Mouse (Mus musculus) gastrocnemius, postnatal 10 days (tissue): ENCODE measurements around the gene Bex2. TPM values are rescaled to one million over a fixed set of nuclear protein-coding genes. Genes with fewer than 3 reads are reported as not detected.
"Not testable (repeated sequence)": the region's sequence is repeated elsewhere in the genome, so short reads cannot be mapped to it uniquely, and the experiment has no call there.

Experiments
- DNase-seq: peaks from one replicate; pipeline ENCODE4 v3.0.0; 2021; ENCODE audit warnings: mixed read lengths
- long read RNA-seq, 2 experiments: library from polyadenylated mRNA; stranded (forward); transcript quantifications; one replicate each; pipeline ENCODE4 v2.0.0; 2021
- total RNA-seq, 2 experiments: library from RNA; stranded (reverse); gene quantifications; 2 replicates each; pipeline ENCODE4 v1.2.3; 2021

Gene Bex2
- 1 to 10 TPM in 1 of 2 experiments, under 1 TPM in 1; 0.73 to 1.3 TPM for total RNA-seq
- long read RNA-seq, experiment 1, result 0 reads
- long read RNA-seq, experiment 2, partial matches to known transcripts, result 0 of 1 reads
- long read RNA-seq, experiment 2, other reads (novel, unspliced or antisense), result 0 of 1 reads

DNA sequence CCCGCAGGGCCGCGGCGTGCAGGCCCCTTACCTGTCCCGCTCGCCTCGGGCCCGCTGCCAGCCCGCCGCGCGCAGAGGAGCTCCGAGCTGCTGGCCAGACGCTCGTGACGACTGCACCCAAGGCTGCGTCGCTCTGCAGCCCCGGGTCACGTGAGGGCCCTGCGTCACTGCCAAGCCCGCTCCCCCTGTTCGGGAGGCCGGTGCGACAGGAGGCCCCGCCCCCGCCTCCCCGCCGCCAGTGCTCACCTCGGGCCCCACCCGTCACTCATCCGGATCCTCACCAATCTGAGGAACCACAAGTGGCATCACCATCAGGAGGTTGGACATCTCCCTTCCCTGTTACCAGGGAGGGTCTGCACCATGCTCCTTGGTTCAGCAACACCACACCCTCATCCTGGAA is at the start of gene Bex2:
Gene Bex2 (minus strand): TSS at position 217 of the 400 bp plus-strand sequence.
- DNase-seq, result not testable (repeated sequence)

- DNase-seq, result peak; percentile 3
Measured at GRCm38 (mm10) chrX:136115419-136115961, 47.5 kb upstream of the Bex2 start.

DNA sequence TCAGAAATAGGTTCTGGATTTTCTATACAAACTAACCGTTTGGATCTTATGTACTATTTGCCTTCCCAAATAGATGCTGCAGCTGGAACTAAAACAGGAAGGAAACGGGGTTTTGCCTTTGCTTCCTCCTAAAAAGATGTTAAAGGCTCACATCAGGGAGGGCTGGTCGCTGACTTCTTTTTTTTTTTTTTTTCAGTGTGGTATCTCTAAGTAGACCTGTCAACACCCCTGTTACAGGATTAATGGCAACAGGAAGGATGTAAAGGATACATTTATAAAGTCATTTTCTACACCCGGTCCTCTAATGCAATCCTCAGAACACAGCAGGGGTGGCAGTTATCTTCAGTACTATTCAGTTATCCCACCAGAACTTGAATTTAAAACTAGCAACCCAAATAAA is 47.0 kb upstream of the Bex2 start:
- DNase-seq, result no peak

- DNase-seq, result no peak
Measured at GRCm38 (mm10) chrX:136107942-136108341, 39.9 kb upstream of the Bex2 start.

- DNase-seq, result no peak
Measured at GRCm38 (mm10) chrX:136104724-136105088, 36.7 kb upstream of the Bex2 start.

- DNase-seq, result no peak
Measured at GRCm38 (mm10) chrX:136104046-136104723, 36.1 kb upstream of the Bex2 start.

GRCm38 (mm10) chrX:136094421-136094820 is 26.4 kb upstream of the Bex2 start:
- DNase-seq, result no peak

- no peak for DNase-seq
Measured at GRCm38 (mm10) chrX:136092497-136093279, 24.7 kb upstream of the Bex2 start.

DNA sequence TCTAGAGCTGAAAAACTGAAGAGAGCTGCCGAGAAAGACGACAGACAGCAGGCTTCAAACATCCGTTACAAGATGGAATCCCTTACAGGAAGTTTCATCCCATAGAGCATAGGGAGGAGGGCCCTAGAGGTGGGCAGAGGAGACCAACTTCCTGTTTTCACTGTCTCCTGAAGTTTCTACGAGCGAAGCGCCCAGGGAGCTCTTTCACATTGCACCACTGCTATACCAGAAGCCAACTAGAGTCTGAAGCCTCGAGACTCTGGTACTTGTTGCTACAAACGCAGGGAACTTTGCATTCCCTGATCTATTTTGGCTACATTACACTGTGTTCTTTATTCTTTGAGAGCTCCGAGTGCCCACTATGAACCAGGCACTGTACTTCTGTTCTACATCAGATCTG is 17.1 kb upstream of the Bex2 start, which contains the start of gene Nxf3:
Gene Nxf3 (minus strand): TSS at position 101 of the 400 bp plus-strand sequence.
- DNase-seq, result no peak

DNA sequence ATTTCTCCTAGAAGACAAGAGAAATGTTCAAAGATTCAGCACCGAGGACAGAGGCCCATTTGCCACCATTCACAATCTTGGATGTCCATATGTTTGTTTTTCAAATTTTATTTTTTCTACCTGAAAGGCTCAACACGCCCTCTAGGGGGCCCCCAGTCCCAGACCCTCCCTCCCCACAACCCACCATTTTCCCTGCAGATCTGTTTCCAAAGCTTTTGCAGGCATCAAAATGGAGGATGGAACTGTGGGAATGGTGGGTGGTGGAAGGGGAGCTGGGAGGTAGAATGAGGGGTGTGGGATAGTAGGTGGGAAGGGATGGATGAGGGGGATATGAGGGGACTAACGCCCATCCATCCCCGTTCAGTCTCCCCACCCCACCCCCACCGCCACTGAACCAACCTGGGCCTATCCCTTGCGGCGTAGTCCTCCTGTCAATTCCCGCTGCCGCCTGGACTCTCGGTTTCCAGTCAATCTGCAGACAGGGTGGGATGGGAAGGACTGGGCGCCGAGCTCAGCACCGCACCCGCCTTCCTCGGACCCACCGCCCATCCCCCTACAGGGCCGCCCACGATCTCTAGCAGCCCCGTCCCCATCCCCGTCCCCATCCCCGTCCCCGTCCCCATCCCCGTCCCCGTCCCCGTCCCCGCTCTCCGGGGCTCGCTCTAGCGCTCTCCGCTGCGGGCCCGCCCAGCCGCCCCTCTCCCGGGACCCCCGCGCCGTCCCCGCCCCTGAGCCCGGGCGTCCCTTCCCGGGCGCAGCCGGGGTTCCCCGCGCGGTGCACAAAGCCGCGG is 640 bp downstream of the Bex2 start:
- not testable (repeated sequence) for DNase-seq

GRCm38 (mm10) chrX:136060698-136061097 is 7.3 kb downstream of the Bex2 start:
- DNase-seq, result no peak

GRCm38 (mm10) chrX:136051219-136051618 is 16.8 kb downstream of the Bex2 start:
- DNase-seq, result no peak

GRCm38 (mm10) chrX:136047528-136047927 is 20.5 kb downstream of the Bex2 start:
- peak; percentile 34 for DNase-seq

DNA sequence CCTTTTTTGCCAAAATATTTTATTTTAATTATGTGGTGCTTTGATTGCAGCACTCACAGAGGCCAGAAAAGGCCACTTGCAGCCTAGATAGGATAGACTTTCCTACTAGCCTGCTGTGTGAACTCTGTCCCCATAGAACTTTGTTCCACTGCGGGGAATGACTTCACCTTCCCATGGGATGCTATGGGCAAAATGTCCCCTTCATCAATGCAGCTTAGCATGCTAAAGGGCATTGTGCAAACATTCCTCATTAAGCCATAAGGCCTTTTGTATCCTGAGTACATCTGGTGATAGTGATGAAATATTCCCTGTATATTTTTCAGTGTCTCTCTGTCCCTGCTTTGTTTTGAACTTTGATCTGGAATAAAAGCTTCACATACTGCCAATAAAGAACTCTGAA is 24.3 kb downstream of the Bex2 start:
- DNase-seq, result no peak

- DNase-seq, result peak; percentile 9
Measured at GRCm38 (mm10) chrX:136032799-136033763, 35.0 kb downstream of the Bex2 start, which contains the start of gene Arxes1. Gene Arxes1, plus strand, starts transcription at chrX:136033367.

DNA sequence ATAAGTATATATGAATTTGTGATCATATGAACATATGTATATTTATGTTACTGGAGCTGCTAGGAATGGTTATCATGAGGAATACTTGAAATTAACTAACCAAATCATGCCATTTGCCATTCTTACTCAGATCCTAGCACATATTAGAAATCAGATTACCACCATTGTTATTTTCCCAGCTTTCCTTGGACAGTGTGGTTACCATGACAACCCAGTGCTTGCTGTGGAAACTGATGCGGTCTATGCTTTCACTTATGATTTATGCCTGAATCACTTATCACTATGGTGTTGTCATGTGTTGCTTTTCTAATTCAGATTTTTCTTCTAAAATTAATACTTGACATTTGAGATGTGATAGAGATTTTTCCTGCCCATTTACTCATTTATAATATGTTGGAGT is 37.7 kb downstream of the Bex2 start:
- DNase-seq, result no peak
